Mouse (Mus musculus) thymus, postnatal 0 days (tissue): ENCODE measurements around the gene Armc10. TPM values are rescaled to one million over a fixed set of nuclear protein-coding genes. Genes with fewer than 3 reads are reported as not detected.
"Not testable (repeated sequence)": the region's sequence is repeated elsewhere in the genome, so short reads cannot be mapped to it uniquely, and the experiment has no call there.

Source experiments
- DNase-seq: peaks from one replicate; pipeline ENCODE4 v3.0.0-alpha.2; 2015; ENCODE audit warnings: low spot score
- polyA plus RNA-seq: library from polyadenylated mRNA; unstranded; fragments of >200 nt; fragmentation: Nextera tagmentation; extraction: Ambion mirVana; gene quantifications from 2 replicates; pipeline ENCODE4 v1.2.1, GENCODE M21; 2015

The Armc10 gene
- polyA plus RNA-seq, 1 experiment from 2014 or later: 36.3 TPM

DNA sequence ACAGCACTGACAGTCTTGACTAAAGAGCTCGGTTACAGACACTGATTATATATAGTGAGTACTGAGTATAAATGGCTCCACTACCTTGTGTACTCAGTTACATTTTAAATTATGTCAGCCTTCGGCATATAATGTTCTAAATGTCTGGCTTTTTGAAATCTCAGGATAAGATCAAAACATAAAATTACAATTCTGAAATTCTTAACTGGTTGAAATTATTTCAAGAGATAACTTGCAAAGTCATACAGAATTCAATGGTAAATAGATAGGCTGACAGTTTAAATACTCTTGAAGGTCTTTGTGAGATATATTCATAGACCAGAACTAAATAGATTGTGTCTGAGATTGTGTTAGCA is 56.4 kb downstream of the Armc10 start:
- DNase-seq: no peak

GRCm38 (mm10) chr5:21702873-21703475 is 57.4 kb downstream of the Armc10 start:
- DNase-seq: no peak

- DNase-seq: no peak
Measured at GRCm38 (mm10) chr5:21703708-21704107, 58.1 kb downstream of the Armc10 start.

DNA sequence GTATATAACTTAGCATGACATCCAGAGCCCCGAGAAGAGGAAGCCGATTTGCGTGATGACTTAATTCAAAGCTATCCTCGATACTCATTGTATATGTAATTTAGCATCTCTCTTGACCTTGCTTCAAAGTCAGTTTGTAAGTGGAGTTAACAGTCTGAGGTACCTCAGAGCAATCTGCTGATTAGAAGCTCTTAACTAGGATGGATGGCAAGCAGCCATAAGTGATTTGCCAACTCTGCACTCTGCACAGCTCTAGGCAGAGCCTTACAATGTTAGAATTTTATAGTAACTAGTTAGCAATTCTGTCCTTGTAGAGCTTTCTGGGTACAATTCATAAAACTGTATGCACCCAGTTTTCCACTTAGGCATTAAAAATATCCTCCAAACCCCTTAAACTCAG is 60.9 kb downstream of the Armc10 start:
- no peak for DNase-seq

- not testable (repeated sequence) for DNase-seq
Measured at GRCm38 (mm10) chr5:21708011-21708410, 62.4 kb downstream of the Armc10 start.

Other genes starting within 250 kb of the Armc10 start
- gene Ccdc146, start 221.1 kb upstream of the Armc10 start, polyA plus RNA-seq: 0.21 TPM in 1 of 2 replicates, not detected in the other
- 4.9 and 5.2 TPM in 2 replicates for gene Fam185a, start 220.9 kb upstream of the Armc10 start, polyA plus RNA-seq
- 10.6 TPM in 2 replicates for gene Lrrc17, start 102.3 kb upstream of the Armc10 start, polyA plus RNA-seq
- gene Fbxl13, start 179 bp upstream of the Armc10 start, polyA plus RNA-seq: 0.13 and 0.23 TPM in 2 replicates
- 0.86 and 0.90 TPM in 2 replicates for gene Napepld, start 55.6 kb downstream of the Armc10 start, polyA plus RNA-seq
- 68.0 and 71.5 TPM in 2 replicates for gene Pmpcb, start 91.3 kb downstream of the Armc10 start, polyA plus RNA-seq
- 125 and 126 TPM in 2 replicates for gene Dnajc2, start 139.4 kb downstream of the Armc10 start, polyA plus RNA-seq
- gene Psmc2, start 139.5 kb downstream of the Armc10 start, polyA plus RNA-seq: 195 and 204 TPM in 2 replicates
- gene Slc26a5, start 219.8 kb downstream of the Armc10 start, polyA plus RNA-seq: 0.05 TPM in 1 of 2 replicates, not detected in the other